Mouse (Mus musculus) limb, embryonic 11.5 days (tissue): Measurements from ENCODE around the gene Cd180. TPM values are rescaled to one million over a fixed set of nuclear protein-coding genes. Genes with fewer than 3 reads are reported as not detected.
"Not testable (repeated sequence)": the region's sequence is repeated elsewhere in the genome, so short reads cannot be mapped to it uniquely, and the experiment has no call there.

Experiments used
- ATAC-seq: fragments of 200-750 bp; cut with Nextera tagmentation; 2 replicates; pipeline ENCODE4 v1.8.0; 2017; ENCODE audit warnings: low read depth; ENCODE audit not compliant: insufficient number of reproducible peaks, low FRiP score, low TSS enrichment
- DNase-seq: peaks from one replicate; pipeline ENCODE4 v3.0.0-alpha.2; 2015; ENCODE audit warnings: low spot score
- H3K27ac ChIP-seq: fragments of 300-500 bp; sonication (generic); replicated peaks from 2 replicates; pipeline ENCODE4 v1.5.1; 2014; ENCODE audit warnings: low read depth, mild to moderate bottlenecking, low read length
- H3K27me3 ChIP-seq: fragments of 300-500 bp; sonication (generic); 2 replicates; pipeline ENCODE4 v1.6.1; 2014; ENCODE audit warnings: mild to moderate bottlenecking, low read length, mixed read lengths; ENCODE audit not compliant: control insufficient read depth, insufficient read depth
- H3K36me3 ChIP-seq: fragments of 300-500 bp; sonication (generic); 2 replicates; pipeline ENCODE4 v1.6.1; 2014; ENCODE audit warnings: mild to moderate bottlenecking, low read length, moderate library complexity, mixed read lengths; ENCODE audit not compliant: control insufficient read depth, insufficient read depth
- H3K4me1 ChIP-seq: fragments of 300-500 bp; sonication (generic); 2 replicates; pipeline ENCODE4 v1.6.1; 2014; ENCODE audit warnings: low read length, mixed read lengths; ENCODE audit not compliant: control insufficient read depth, insufficient read depth
- H3K4me2 ChIP-seq: fragments of 300-500 bp; sonication (generic); 2 replicates; pipeline ENCODE4 v1.6.1; 2014; ENCODE audit warnings: low read depth, mild to moderate bottlenecking, moderate library complexity; ENCODE audit not compliant: severe bottlenecking
- H3K4me3 ChIP-seq: fragments of 300-500 bp; sonication (generic); 2 replicates; pipeline ENCODE4 v1.5.1; 2014; ENCODE audit warnings: low read depth, low read length
- H3K9ac ChIP-seq: fragments of 300-500 bp; sonication (generic); 2 replicates; pipeline ENCODE4 v1.6.1; 2014; ENCODE audit warnings: mild to moderate bottlenecking, low read length
- H3K9me3 ChIP-seq: fragments of 300-500 bp; sonication (generic); 2 replicates; pipeline ENCODE4 v1.6.1; 2016; ENCODE audit warnings: low read length; ENCODE audit not compliant: control insufficient read depth
- WGBS: fragments of 180-500 bp; shearing (Covaris S2); extraction: QIAGEN DNeasy Blood & Tissue Kit; methylation state at CpG from one replicate; pipeline ENCODE4 v1.1.7; 2014; 5-methylcytosine and 5-hydroxymethylcytosine counted together
- polyA plus RNA-seq: library from polyadenylated mRNA; unstranded; fragments of >200 nt; fragmentation: Nextera tagmentation; extraction: Ambion mirVana; gene quantifications from 2 replicates; pipeline ENCODE4 v1.2.1, GENCODE M21; 2014

Cd180 gene
- polyA plus RNA-seq, 1 experiment from 2014 or later, result 0.33 TPM

GRCm38 (mm10) chr13:102700744-102701143 lies 7.4 kb downstream of the Cd180 start:
- no peaks in the 10 kb centered on the region for H3K36me3 ChIP-seq
- WGBS, result 88% methylated on average over 3 of the region's 3 CpGs
- no peaks in the 10 kb centered on the region for H3K4me1 ChIP-seq
- H3K27me3 ChIP-seq, result no peaks in the 10 kb centered on the region
- H3K9me3 ChIP-seq, result no peaks in the 10 kb centered on the region
- no peak for ATAC-seq
- H3K9ac ChIP-seq, result no peak overlapping the region
- no peak for DNase-seq
- H3K4me3 ChIP-seq, result no peak overlapping the region
- no peak overlapping the region for H3K27ac ChIP-seq
- H3K4me2 ChIP-seq, result no peak overlapping the region

- H3K27ac ChIP-seq, result no peak overlapping the region
- ATAC-seq, result no peak
- DNase-seq, result no peak
- no peak overlapping the region for H3K9ac ChIP-seq
- 69% methylated on average over 1 of the region's 1 CpGs for WGBS
- H3K4me1 ChIP-seq, result no peaks in the 10 kb centered on the region
- no peaks in the 10 kb centered on the region for H3K36me3 ChIP-seq
- no peak overlapping the region for H3K4me2 ChIP-seq
- no peaks in the 10 kb centered on the region for H3K27me3 ChIP-seq
- no peak overlapping the region for H3K4me3 ChIP-seq
- no peaks in the 10 kb centered on the region for H3K9me3 ChIP-seq
These were observed 23.6 kb downstream of the Cd180 start for GRCm38 (mm10) chr13:102716973-102717372.

GRCm38 (mm10) chr13:102725416-102725815 lies 32.1 kb downstream of the Cd180 start:
- Histone ChIP-seq H3K27ac (no peak overlapping the region), H3K9me3 (no peaks in the 10 kb centered on the region), H3K27me3 (no peaks in the 10 kb centered on the region), H3K4me3 (no peak overlapping the region), H3K36me3 (no peaks in the 10 kb centered on the region), H3K9ac (no peak overlapping the region), H3K4me2 (no peak overlapping the region), H3K4me1 (no peaks in the 10 kb centered on the region)
- ATAC-seq (no peak), DNase-seq (no peak)

- no peaks in the 10 kb centered on the region for H3K36me3 ChIP-seq
- no peaks in the 10 kb centered on the region for H3K27me3 ChIP-seq
- H3K4me1 ChIP-seq, result no peaks in the 10 kb centered on the region
- no peak overlapping the region for H3K4me3 ChIP-seq
- DNase-seq (no peak), ATAC-seq (no peak)
- no peak overlapping the region for H3K9ac ChIP-seq
- H3K9me3 ChIP-seq, result no peaks in the 10 kb centered on the region
- H3K27ac ChIP-seq, result no peak overlapping the region
- 75% methylated on average over 2 of the region's 2 CpGs for WGBS
- no peak overlapping the region for H3K4me2 ChIP-seq
These were observed 32.5 kb downstream of the Cd180 start for GRCm38 (mm10) chr13:102725906-102726305.

GRCm38 (mm10) chr13:102726876-102727275 lies 33.5 kb downstream of the Cd180 start:
- no peak overlapping the region for H3K4me2 ChIP-seq
- no peak overlapping the region for H3K4me3 ChIP-seq
- DNase-seq (no peak), ATAC-seq (no peak)
- no peak overlapping the region for H3K27ac ChIP-seq
- no peaks in the 10 kb centered on the region for H3K4me1 ChIP-seq
- 80% methylated on average over 1 of the region's 1 CpGs for WGBS
- no peaks in the 10 kb centered on the region for H3K36me3 ChIP-seq
- H3K27me3 ChIP-seq, result no peaks in the 10 kb centered on the region
- H3K9ac ChIP-seq, result no peak overlapping the region
- no peaks in the 10 kb centered on the region for H3K9me3 ChIP-seq

GRCm38 (mm10) chr13:102728035-102728434 lies 34.7 kb downstream of the Cd180 start:
- H3K27me3 ChIP-seq, result no peaks in the 10 kb centered on the region
- no peak overlapping the region for H3K4me3 ChIP-seq
- H3K4me2 ChIP-seq, result no peak overlapping the region
- WGBS, result 83% methylated on average over 3 of the region's 3 CpGs
- no peaks in the 10 kb centered on the region for H3K36me3 ChIP-seq
- no peak overlapping the region for H3K27ac ChIP-seq
- H3K4me1 ChIP-seq, result no peaks in the 10 kb centered on the region
- DNase-seq, result no peak
- no peak for ATAC-seq
- no peaks in the 10 kb centered on the region for H3K9me3 ChIP-seq
- H3K9ac ChIP-seq, result no peak overlapping the region

GRCm38 (mm10) chr13:102728951-102729350 lies 35.6 kb downstream of the Cd180 start:
- H3K9ac ChIP-seq, H3K9me3 ChIP-seq, H3K27ac ChIP-seq, H3K4me3 ChIP-seq, H3K4me1 ChIP-seq, ATAC-seq, H3K27me3 ChIP-seq, DNase-seq, H3K36me3 ChIP-seq, H3K4me2 ChIP-seq: not testable (repeated sequence)
- 53% methylated on average over 7 of the region's 7 CpGs for WGBS

GRCm38 (mm10) chr13:102733063-102733462 lies 39.7 kb downstream of the Cd180 start:
- 30% methylated on average over 2 of the region's 2 CpGs for WGBS
- DNase-seq, result no peak
- Histone ChIP-seq H3K36me3 (peaks cover 2% of the 10 kb centered on the region; the same call in 1 of the 2 replicates), H3K27me3 (no peaks in the 10 kb centered on the region), H3K4me3 (no peak overlapping the region), H3K9ac (no peak overlapping the region), H3K4me2 (no peak overlapping the region), H3K4me1 (no peaks in the 10 kb centered on the region), H3K9me3 (no peaks in the 10 kb centered on the region), H3K27ac (no peak overlapping the region)
- no peak for ATAC-seq

- H3K36me3 ChIP-seq, result peaks cover 5% of the 10 kb centered on the region; the same call in 1 of the 2 replicates
- H3K4me1 ChIP-seq, result no peaks in the 10 kb centered on the region
- H3K27me3 ChIP-seq, result no peaks in the 10 kb centered on the region
- DNase-seq (no peak), ATAC-seq (no peak)
- no peaks in the 10 kb centered on the region for H3K9me3 ChIP-seq
- H3K4me2 ChIP-seq, result no peak overlapping the region
- 93% methylated on average over 7 of the region's 7 CpGs for WGBS
- no peak overlapping the region for H3K27ac ChIP-seq
- no peak overlapping the region for H3K9ac ChIP-seq
- no peak overlapping the region for H3K4me3 ChIP-seq
These were observed 44.5 kb downstream of the Cd180 start for GRCm38 (mm10) chr13:102737811-102738210.
